Mouse (Mus musculus) adrenal gland, adult (tissue): ENCODE data around the gene Cox19.
A peak's percentile ranks its signal among the peaks of the same experiment; 100 is the strongest.

Experiments used
- DNase-seq, 2 experiments: peaks; one replicate each; pipeline ENCODE4 v3.0.0; 2022 to 2023; ENCODE audit warnings: low spot score in 1 of 2; ENCODE audit not compliant: inconsistent age in 2 of 2

Cox19 gene

DNA sequence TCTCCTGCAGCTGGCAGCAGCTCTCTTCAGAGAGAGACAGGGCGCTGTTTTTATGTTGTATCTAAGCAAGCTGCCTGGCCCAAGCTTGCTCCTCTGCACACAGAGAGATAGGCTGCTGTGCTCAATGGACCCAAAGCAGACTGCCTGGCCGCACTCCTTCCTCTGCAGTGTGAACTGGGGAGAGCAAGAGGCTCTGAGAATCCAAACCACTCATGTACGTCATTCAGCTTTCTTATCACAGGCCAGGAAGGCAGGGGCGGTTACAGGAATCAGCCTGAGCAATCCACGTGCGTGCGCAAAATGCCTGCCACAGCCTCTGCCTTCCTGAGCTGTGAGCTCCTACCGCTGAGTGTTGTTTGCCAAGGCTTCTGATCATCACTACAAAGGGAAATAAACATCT lies 31.5 kb upstream of the Cox19 start:
- peak; percentile 64 to 80 for DNase-seq

DNA sequence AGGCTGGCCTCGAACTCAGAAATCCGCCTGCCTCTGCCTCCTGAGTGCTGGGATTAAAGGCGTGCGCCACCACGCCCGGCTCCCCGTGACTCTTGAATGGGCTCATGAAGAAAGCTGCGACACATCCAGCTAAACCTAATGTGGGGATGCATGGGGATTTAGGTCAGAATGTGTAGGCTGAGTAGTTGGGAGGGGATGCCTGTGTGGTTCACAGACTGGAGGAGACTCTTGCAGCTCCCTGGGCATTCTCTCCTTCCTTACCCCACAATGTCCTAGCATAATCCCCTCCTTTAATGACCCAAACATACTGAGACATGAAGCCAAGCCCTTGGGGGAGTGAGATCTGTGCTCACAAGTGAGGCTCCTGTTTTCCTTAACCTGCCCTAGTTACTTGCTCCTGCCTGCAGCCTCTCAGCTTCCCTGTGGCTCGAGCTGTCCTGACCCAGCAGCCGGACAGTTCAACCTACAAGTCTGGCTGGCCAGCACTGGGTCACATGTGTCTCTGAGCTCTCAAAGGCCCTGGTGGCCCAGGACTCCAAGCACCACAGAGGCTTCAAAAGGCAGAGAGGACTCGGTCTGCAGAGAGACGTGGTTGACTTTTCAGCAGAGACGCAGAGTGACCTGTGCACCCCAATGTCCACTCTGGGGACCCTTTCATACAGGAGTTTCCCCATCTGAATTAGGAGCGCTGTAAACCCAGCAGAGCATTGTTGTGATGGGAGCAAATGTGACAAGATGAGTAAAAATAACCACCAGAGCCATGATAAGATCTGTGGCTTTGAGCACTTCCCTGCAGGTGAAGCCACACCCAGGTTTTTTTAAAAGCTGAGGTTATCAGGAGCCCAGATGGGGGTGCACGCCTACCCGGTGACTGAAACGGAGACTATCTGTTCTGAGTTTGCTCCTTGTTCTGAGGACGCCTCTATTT lies 30.6 kb upstream of the Cox19 start:
- DNase-seq: peak in 1 of 2 experiments; percentile 57

DNA sequence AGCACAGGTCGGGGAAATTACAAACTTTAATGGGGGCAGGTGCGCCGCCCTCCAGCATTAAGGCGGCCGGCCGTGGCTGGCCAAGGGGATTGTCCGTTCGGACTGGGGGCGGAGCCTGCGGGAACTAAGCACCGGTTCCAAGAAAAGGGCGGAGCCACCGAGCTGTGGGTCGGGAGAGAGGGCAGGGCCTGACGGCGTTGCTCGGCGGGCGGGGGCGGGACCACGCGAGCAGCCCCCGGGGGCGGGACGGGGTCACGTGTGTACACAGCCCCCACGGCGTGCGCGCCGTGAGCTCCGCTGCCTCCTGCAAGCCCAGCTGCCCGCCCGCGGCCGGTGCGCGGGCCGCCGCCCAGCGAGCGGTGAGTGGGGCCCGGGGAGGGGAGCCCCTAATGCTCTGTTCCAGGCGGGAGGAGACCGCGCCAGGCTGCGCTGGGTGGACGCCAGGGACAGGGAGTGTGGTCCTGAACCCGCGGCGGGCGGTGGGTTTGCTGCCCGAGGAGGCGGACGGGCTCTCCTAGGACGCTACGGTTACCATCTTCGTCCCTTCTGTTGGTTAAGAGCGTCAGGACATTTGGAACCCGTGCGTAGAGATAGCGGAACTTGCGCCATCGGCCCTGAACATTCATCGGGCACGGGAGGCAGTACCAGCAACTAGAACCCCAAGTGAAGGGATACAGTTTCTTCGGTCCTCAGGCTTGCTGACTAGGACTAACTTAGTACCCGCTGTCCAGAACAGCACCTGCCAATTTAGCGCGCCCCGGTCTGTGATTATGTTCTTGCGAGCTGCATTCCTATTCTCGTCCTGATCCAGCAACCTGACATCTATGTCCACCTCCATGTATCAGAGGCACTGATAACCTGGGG lies 29.4 kb upstream of the Cox19 start:
- peak; percentile 98 to 99 for DNase-seq

DNA sequence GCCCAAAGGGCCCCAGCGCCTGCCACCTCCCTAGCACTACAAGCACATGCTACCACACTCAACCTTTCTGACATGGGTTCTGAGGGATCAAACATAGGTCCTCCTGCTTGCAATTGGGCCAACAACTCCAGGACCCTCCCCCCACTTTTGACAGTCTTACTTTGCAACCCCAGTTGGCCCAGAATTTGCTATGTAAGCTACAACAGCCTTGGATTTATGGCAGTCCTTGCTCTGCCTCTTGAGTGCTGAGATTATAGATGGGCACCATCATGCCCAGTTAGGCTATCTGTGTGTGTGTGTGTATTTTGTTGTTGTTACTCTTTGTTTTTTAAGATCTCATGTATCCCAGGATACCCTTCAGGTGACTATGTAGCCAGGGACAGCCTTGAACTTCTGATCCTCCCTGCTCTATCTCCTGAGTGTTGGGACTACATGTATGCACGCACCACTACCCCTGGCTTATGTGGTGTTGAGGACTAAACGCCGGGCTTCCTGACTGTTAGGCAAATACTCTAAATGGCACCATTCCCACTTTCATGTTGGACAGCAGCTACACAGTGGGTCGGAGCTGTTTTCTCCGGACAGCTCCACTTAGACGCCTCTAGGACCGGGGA lies 28.7 kb upstream of the Cox19 start:
- DNase-seq: no peak

DNA sequence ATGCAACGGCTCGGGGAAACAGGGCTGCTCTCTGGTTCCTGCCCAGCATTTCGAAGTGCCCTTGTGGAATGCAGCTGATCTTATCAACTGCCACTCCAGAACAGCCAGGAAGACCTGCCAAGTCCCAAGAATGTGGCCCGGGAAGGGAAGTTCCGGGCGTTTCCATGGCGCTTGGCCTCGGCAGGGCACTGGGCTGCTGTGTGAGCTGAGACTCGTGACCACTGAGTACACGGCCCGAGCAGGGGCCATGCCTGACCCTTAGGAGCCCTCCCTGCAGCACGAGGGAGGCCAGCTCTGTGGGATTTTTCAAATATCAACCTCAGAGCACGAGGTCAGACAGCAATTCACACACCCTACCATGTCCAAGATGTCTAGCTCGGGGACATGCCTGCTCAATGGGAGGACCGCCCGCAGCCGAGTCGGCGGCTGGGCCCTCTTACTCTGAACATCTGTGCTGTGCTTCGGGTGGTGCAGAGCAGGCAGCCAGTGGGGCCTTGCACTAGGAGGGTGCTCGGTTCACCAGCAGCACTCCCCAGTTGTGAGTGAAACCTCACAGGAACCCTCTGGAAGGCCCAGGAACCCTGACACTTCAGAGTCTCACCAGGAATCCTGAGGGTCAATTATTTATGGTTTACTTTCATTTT lies 27.9 kb upstream of the Cox19 start:
- DNase-seq: peak; percentile 89 to 94

DNA sequence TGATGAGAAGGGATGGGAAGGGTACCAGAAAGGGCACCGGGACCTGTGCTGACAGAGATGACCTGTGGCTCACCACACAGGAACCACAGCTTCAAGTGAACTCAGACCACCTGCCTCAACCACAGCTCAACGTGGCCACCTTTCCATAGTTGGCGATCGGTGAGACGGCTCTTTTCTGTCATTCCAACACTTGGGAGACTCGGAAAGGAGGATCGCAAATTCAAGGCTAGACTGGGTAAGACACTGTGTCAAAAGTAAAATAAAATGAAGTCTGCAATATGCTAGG lies 27.0 kb upstream of the Cox19 start:
- no peak for DNase-seq

DNA sequence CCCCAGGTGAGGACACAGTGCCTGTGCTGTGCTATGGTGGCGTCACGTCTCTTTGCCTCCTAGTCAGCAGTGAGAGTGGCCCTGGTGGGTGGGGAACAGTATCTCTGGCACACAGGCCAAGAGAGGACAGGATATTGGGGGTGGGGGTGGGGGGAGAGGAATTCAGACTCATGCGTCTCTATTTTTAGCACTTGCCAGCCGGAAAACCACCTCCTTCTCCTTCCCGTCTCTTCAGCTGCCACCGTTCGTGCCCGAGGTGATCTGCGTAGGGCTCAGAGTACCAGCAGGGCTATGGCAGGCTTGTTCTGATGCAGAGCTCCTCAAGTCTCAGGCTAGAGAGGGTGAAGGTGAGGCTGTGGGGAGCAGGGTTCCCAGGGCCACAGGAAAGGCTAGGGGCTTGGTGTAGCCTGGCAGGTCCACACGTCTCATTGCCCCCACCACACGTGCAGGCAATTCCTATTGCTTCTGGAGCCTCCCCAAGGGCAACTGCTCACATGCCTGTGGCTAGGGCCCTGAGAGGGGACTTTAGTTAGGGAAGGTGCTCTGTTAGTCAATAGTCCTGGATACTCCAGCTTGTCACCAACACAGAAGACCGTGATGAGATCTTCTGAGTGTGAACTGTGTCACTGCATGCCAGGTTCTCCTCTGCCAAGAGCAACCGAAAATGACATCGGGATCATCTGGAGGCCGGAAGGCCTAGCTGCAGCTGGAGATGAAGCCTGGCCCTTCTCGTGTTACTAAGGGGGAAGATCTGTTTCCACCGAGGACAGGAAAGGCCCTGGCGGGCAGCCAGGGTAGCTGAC lies 26.5 kb upstream of the Cox19 start, which contains the start of gene Gpr146:
TSS of gene Gpr146 (plus strand) at position 230 of the 803 bp plus-strand sequence.
- peak; percentile 86 to 91 for DNase-seq

DNA sequence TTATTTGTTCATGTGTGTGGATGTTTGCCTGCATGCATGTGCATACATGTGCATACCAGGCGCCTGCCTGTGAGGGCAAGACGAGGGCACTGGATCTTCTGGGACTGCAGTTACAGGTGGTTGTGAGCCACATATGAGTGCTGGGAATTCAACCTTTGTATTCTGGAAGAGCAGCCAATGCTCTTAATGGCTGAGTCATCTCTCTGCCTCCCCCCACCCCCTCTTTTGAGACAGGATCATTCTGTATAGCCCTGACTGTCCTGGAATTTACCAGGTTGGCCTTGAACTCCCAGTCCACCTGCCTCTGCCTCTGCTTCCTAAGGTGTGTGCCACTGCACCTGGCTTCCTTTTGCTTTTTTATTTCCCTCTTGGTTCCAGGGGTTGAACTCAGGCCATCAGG lies 23.6 kb upstream of the Cox19 start:
- no peak for DNase-seq

DNA sequence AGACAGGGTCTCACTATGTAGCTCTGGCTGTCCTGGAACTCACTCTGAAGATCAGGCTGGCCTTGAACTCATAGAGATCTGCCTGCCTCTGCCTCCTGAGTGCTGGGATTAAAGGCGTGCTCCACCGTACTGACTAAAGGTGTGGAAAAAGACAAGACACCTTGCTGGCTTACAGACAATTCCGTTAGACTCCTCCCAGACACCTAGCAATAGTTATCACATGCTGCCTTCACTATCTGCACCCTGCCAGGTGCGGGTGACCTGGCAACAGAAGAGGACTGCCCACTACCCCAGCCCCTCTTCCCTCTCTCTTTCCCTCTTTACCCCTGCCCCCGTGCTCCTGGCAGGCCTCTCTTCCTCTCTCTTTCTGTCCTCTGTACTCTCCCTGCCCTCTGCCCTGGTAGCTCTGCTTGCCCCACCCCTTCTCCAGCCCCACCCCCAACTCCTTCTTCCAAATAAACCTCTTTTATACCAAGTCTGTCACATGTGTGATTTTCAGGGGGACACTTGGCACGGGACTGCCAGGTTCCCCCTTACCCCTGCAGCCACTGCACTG lies 22.7 kb upstream of the Cox19 start:
- DNase-seq: no peak

DNA sequence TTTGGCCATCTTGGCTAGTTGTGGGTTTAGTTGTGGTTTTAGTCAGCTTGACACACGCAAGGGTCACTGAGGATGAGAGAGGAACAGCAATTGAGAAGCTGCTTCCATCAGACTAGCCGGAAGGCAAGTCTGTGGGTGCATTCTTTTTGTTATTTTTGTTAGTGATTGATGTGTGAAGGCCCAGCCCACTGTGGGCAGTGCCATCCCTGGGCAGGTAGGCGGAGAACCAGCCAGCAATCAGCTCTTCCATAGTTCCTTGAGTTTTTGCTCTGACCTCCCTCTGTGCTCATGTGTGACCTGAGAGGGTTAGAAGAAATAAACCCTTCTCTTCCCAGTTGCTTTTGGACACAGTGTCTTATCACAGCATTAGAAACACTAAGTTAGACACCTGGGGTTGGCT lies 21.9 kb upstream of the Cox19 start:
- DNase-seq: no peak

DNA sequence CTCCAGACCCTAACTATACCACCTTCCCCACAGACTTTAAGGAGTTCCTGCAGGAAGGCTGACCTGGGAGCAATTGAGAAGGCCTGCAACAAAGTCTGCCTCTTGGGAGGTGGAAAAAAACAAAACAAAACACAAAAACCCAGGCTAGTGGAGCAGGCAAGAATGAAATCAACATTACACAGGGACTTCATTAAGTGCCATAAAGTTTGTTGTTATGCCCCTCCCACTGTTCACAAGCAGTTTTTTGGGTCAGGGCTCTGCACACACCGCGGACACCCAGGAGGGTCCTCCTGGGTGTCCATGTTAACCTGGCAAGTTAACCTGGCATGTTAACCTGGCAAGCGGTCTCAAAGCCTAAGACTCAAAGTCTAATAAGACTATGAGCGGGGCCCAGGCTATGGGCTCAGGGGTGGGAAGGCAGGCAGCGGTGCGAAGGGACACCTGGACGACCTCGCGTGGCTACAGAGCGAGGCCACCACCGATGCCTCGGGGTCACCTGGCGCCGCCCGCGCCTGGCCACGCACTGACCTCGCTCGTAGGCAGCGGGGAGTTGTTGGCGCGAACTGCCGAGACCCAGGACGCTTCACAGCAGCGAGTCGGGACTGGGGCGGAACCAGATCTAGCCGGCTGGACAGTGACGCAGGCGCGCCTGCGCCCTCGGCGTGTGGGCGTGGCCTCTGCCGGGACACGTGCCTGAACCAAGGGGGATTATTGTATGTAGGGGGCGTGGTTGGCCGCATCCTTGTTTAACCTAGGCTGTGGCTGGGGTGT lies 20.6 kb upstream of the Cox19 start:
- peak; percentile 95 to 97 for DNase-seq

DNA sequence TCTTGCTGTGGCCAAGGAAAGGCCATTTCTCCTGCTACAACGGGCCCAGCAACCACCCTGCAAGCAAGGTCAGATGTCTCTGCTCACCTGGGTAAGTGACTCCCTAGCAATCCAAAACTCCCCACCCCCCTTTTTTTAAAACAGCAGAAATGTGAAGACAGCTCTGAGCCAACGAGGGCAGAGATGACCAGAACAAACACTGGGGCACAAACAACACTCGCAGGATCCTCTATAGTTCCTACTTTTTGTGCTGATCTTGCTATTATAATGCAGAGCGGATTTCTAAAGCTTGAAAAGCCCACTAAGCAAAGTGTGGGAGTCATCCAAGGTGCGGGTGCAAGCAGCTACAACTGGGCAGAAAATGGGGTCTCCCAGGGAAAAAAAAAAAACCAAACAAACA lies 19.9 kb upstream of the Cox19 start:
- DNase-seq: no peak

DNA sequence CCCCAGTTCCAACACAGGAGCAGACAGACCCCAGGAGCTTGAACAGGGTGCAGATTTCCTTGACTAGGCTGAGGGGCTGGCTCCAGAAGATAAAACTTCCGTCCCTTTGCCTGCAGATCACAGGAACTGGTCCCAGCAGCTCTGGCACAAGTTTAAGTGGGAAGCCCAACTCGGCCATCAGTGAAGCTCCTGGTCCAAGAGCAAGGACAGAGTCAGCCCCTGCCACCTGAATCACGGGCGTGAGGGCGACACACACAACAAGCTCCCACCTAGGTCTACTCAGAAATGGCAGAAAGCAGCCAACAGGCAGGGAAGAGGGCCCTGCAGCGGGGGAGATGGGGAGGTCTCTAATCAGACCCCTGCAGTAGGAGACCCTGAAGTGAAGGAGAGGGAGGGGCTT lies 19.1 kb upstream of the Cox19 start:
- peak in 1 of 2 experiments; percentile 43 for DNase-seq

DNA sequence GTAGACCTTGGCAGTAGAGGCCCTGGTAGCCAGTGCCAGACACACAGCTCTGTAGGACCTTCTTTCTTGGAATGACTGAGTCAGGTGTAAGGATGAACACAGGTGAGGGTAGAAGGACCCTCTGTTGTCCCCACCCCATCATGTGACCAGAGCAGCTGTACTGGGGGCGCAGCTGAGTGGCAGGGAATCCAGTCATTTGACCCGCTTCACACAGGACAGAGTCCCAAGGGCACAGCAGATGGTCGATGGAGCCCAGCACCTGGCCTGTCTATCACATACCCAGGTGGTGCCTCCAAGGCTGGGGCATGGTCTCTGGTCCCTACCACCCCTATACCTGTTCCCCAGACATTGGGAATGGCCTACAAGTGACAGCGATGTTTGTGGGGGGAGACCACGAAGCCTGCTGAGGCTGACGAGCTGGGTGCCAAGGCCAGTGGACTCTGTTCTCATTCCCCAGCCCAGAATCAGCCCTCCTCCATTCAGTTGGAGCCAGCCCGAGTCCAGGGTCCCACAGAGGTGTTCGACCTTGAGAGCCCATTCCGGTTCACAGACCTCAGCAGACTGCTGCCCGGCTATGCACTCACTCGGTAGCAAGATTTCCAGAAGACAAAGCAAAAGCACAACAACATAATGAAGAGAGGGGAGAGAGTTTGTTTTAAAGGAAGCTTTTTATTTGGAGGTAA lies 17.6 kb upstream of the Cox19 start:
- no peak for DNase-seq

DNA sequence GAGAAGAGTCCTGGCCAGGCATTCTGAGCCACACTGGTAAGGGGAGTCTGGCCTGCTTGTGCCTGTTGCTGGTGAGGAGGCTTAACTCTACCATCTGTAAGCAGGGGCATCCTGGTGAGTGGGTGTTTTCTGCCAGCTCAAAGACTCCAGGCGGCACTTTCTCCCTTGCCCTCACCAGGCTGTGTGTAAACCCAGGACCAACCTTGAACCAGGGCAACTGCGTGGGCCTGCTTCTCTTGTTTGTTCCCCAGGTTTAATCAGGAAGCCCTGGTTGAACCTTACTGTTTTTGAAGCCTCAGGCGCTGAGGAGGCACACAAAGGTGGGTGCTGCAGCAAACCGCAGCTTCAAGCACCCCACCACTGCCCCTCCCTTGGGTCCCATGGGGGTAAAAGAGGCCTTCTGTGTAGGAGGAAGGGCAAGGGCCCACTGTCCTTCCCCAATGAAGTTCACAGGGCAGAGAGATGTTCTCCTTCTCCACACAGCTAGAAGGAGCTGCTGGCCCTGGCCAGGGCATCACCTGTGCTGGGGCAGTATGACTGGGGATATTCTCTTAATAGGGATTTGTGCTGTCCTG lies 16.8 kb upstream of the Cox19 start:
- peak in 1 of 2 experiments; percentile 55 for DNase-seq

DNA sequence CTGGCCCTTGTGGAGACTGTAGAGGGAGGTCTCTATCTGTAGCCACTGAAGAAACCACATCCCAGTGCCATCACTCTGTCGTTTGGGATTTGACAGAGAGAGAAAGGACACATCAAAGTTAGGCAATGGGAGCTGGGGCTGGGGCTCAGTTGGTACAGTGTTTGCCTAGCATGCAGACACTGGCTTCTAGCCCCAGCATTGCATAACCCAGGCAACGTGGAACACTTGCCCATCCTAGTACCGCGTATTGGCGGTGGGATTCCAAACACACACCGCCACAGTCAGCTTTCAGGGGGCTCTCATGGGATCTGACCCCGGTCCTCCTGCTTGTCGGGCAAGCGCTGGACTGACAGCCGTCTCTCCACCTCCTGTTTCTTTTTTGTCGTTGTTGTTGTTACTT lies 15.3 kb upstream of the Cox19 start:
- DNase-seq: no peak

DNA sequence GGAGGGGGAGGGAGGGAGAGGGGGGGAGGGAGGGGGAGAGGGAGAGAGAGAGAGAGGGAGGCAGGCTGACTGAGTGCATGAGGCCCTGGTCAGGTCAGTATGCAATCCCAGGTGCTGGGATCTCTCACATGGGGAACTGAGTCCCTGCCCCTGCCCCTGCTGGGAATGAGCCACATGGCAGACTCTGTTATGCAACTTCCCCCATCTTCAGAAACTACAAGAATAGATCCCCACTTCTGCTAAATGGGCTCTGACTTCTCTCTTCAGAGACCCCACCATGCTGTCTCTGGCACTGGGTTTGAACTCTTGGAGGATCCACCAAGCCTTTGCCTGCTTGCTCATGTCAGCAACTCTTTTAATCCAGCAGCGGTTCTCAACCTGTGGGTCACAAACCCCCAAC lies 14.6 kb upstream of the Cox19 start:
- DNase-seq: peak; percentile 20 to 54

DNA sequence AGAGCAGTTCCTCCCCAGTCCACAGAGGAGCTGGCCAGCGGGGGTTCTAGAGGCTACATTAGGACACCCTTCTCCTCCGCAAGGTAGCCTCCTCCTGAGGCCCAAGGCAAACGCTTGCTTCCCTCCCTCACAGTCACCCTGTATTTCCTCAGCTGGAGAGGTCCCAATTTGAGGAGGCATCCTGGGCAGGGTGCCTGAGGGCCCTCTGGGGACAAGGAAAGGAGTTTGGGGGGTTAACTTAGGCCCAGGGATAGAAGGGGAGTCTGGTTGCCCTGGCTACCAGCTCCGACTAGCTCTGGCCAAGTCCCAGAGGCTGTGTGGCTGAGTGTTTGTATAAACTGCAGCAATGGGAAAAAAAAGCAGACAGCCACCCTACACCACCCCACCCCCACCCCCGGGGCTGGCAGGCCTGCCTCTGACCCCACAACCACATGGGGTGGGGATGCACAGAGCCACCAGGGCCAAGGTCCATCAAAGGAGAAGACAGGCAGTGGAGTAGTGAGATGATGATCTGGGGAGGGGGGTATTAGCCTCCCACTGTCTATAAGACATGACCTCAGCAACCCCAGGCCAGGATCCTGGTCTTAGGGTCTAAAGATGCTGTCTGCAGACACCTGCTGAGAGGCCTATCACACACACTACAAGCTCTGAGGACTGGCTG lies 13.8 kb upstream of the Cox19 start:
- peak in 1 of 2 experiments; percentile 34 for DNase-seq
